8 mouse cellular contexts compared by ENCODE assay signal in the genomic region with DNA sequence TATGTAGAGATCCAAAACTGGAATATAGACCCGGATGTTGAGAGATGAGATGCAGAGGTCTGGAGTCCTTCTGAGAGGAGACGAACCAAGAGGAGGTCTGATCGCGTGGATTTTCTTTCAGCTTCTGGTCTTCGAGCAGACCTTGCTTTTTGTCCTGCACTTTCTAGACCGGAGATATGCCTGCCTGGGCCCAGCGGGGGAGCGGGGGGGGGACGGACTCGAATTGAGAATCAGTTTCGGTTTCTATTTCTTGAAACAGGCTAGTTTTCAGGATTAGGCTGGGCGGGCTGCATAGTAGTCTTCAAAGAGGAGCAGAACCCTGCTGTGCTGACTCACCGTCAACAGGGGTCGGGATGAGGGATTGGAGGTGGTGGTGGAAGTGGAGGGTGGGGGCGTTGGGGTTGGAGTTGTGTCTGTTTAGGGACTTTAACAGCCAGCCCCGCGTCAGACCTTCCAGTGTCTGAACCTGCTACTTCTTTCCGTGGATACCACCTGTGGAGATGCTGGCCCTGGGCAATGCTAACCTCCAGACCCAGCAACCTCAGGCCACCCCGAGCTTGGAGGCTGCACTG. TPM values are rescaled to one million over a fixed set of nuclear protein-coding genes. Genes with fewer than 3 reads are reported as not detected.
DNase-seq lines count a peak whose midpoint lies in the region; ATAC-seq lines count a peak whose summit lies in the region.

Gene Irgm1 (minus strand): TSS at position 483 of the 572 bp plus-strand sequence.

- H3K27me3 ChIP-seq in embryonic facial prominence, embryonic 15.5 days = no peaks in the 10 kb centered on the region
- H3K27me3 ChIP-seq in heart, embryonic 11.5 days (ENCODE audit: control insufficient read depth, insufficient read depth, low read length) = no peaks in the 10 kb centered on the region
- no peaks in the 10 kb centered on the region for H3K27me3 ChIP-seq in kidney, embryonic 14.5 days (ENCODE audit: control insufficient read depth, insufficient read depth, low read length)
- H3K27me3 ChIP-seq in lung, embryonic 15.5 days = no peaks in the 10 kb centered on the region

- WGBS in embryonic facial prominence, embryonic 15.5 days = under 1% methylated on average over 19 of the region's 19 CpGs
- WGBS in heart, embryonic 11.5 days (ENCODE audit: insufficient replicate concordance) = 1% methylated on average over 19 of the region's 19 CpGs
- under 1% methylated on average over 19 of the region's 19 CpGs for WGBS in kidney, embryonic 14.5 days
- WGBS in lung, embryonic 15.5 days = 2% methylated on average over 19 of the region's 19 CpGs

- no peaks in the 10 kb centered on the region for H3K9me3 ChIP-seq in embryonic facial prominence, embryonic 15.5 days (replicated peaks)
- no peaks in the 10 kb centered on the region for H3K9me3 ChIP-seq in heart, embryonic 11.5 days (replicated peaks; ENCODE audit: control insufficient read depth, low read length)
- H3K9me3 ChIP-seq in kidney, embryonic 14.5 days (ENCODE audit: control insufficient read depth, low read length) = no peaks in the 10 kb centered on the region
- H3K9me3 ChIP-seq in lung, embryonic 15.5 days = no peaks in the 10 kb centered on the region

- H3K36me3 ChIP-seq in embryonic facial prominence, embryonic 15.5 days = no peaks in the 10 kb centered on the region
- 0 out of 2 replicates have a peak, but pooled peaks cover under 1% of the 10 kb centered on the region for H3K36me3 ChIP-seq in heart, embryonic 11.5 days (ENCODE audit: control insufficient read depth, insufficient read depth, low read length)
- H3K36me3 ChIP-seq in kidney, embryonic 14.5 days (ENCODE audit: control insufficient read depth, insufficient read depth, low read length) = peaks cover 2% of the 10 kb centered on the region; the same call in 1 of the 2 replicates
- peaks cover 3% of the 10 kb centered on the region for H3K36me3 ChIP-seq in lung, embryonic 15.5 days

- peak; percentile 59 to 68 for DNase-seq in CD8-positive naive resting alpha-beta T cell, adult 2 months (ENCODE audit: low read depth in 2 of 2, low spot score in 2 of 2)
- DNase-seq in adrenal gland, adult 8-10 months = peak; percentile 70
- DNase-seq in urinary bladder, postnatal 14 days (ENCODE audit: low spot score) = peak; percentile 69

- H3K4me2 ChIP-seq in embryonic facial prominence, embryonic 15.5 days (replicated peaks) = peak within 1 kb of the TSS; percentile 53
- H3K4me2 ChIP-seq in heart, embryonic 11.5 days = peak within 1 kb of the TSS; percentile 74
- H3K4me2 ChIP-seq in kidney, embryonic 14.5 days (replicated peaks; ENCODE audit: low read depth, low read length) = peak within 1 kb of the TSS; percentile 53
- peak within 1 kb of the TSS; percentile 78 for H3K4me2 ChIP-seq in lung, embryonic 15.5 days

- ATAC-seq in embryonic facial prominence, embryonic 15.5 days (ENCODE audit: insufficient number of reproducible peaks, low FRiP score, low TSS enrichment, low read depth) = no peak
- ATAC-seq in heart, embryonic 11.5 days (replicated peaks; ENCODE audit: insufficient number of reproducible peaks, low FRiP score, low TSS enrichment) = peak; percentile 60; the same call in 1 of the 2 replicates
- peak; percentile 65 for ATAC-seq in kidney, embryonic 14.5 days (ENCODE audit: low FRiP score, low TSS enrichment)
- ATAC-seq in lung, embryonic 15.5 days (ENCODE audit: borderline replicate concordance, extremely low read depth, low FRiP score, low TSS enrichment) = peak; percentile 55; the same call in 1 of the 2 replicates
- peak; percentile 61 for ATAC-seq in neutrophil, adult 5-6 weeks (ENCODE audit: extremely low read depth, insufficient number of reproducible peaks, low FRiP score, poor library complexity, severe bottlenecking)

- H3K9ac ChIP-seq in embryonic facial prominence, embryonic 15.5 days = peak within 1 kb of the TSS; percentile 16
- H3K9ac ChIP-seq in heart, embryonic 11.5 days (ENCODE audit: low read depth, low read length) = peak within 1 kb of the TSS; percentile 76
- H3K9ac ChIP-seq in kidney, embryonic 14.5 days (ENCODE audit: low read depth, low read length) = peak within 1 kb of the TSS; percentile 61
- H3K9ac ChIP-seq in lung, embryonic 15.5 days = peak within 1 kb of the TSS; percentile 36

- H3K27ac ChIP-seq in embryonic facial prominence, embryonic 15.5 days (replicated peaks) = peak within 1 kb of the TSS; percentile 63
- peak within 1 kb of the TSS; percentile 35; the same call in 1 of the 2 replicates for H3K27ac ChIP-seq in heart, embryonic 11.5 days (ENCODE audit: low read depth, low read length)
- H3K27ac ChIP-seq in kidney, embryonic 14.5 days (ENCODE audit: low read depth, low read length) = peak within 1 kb of the TSS; percentile 37; the same call in 1 of the 2 replicates
- peak within 1 kb of the TSS; percentile 74 for H3K27ac ChIP-seq in lung, embryonic 15.5 days

- H3K4me3 ChIP-seq in embryonic facial prominence, embryonic 15.5 days (replicated peaks) = peak within 1 kb of the TSS; percentile 51
- H3K4me3 ChIP-seq in heart, embryonic 11.5 days (ENCODE audit: low read depth, low read length) = peak within 1 kb of the TSS; percentile 57
- H3K4me3 ChIP-seq in kidney, embryonic 14.5 days (ENCODE audit: low read length) = peak within 1 kb of the TSS; percentile 45
- peak within 1 kb of the TSS; percentile 52 for H3K4me3 ChIP-seq in lung, embryonic 15.5 days

- peaks cover 11% of the 10 kb centered on the region; the same call in 1 of the 2 replicates for H3K4me1 ChIP-seq in embryonic facial prominence, embryonic 15.5 days
- H3K4me1 ChIP-seq in heart, embryonic 11.5 days (ENCODE audit: control insufficient read depth, insufficient read depth, low read length) = peaks cover 13% of the 10 kb centered on the region
- peaks cover 16% of the 10 kb centered on the region for H3K4me1 ChIP-seq in kidney, embryonic 14.5 days (ENCODE audit: control insufficient read depth, insufficient read depth, low read length)
- peaks cover 36% of the 10 kb centered on the region for H3K4me1 ChIP-seq in lung, embryonic 15.5 days

RNA-seq across cellular contexts. Expression of gene Irgm1, which starts in this region (rescaled TPM):
- total RNA-seq in adrenal gland, adult 8-10 months (2022) = 10 to 100 TPM; 21.0 to 26.7 (median 25.2) TPM
- 8.3 and 8.8 TPM in 2 replicates for polyA plus RNA-seq in embryonic facial prominence, embryonic 15.5 days (2015; fragmentation: Nextera tagmentation; extraction: Ambion mirVana)
- 4.9 and 5.9 TPM in 2 replicates for polyA plus RNA-seq in heart, embryonic 11.5 days (2014; fragmentation: Nextera tagmentation; extraction: Ambion mirVana)
- polyA plus RNA-seq in kidney, embryonic 14.5 days (2014; fragmentation: Nextera tagmentation; extraction: Ambion mirVana) = 11.7 and 13.2 TPM in 2 replicates
- 9.6 and 11.8 TPM in 2 replicates for polyA plus RNA-seq in lung, embryonic 15.5 days (2015; fragmentation: Nextera tagmentation; extraction: Ambion mirVana)
- 78.9 and 82.9 TPM in 2 replicates for total RNA-seq in neutrophil, adult 5-6 weeks (2017)

Comparison
In these comparisons a context has a peak if more than half of its experiments do, and no peak if none do; other contexts are left out.
1. H3K9ac ChIP-seq: peak in every context shown above with its lines; median percentile 76 in heart, embryonic 11.5 days; 61 in kidney, embryonic 14.5 days; 36 in lung, embryonic 15.5 days; 16 in embryonic facial prominence, embryonic 15.5 days.